Mouse (Mus musculus) CD4-positive, CD25-positive, alpha-beta regulatory T cell, adult 2 months (primary cell): Measurements from ENCODE around the gene Klk9.
A peak's percentile ranks its signal among the peaks of the same experiment; 100 is the strongest.

Experiments
- DNase-seq: peaks from one replicate; pipeline ENCODE4 v3.0.0-alpha.2; 2012; ENCODE audit warnings: low read depth, low spot score

Klk9 gene

DNA sequence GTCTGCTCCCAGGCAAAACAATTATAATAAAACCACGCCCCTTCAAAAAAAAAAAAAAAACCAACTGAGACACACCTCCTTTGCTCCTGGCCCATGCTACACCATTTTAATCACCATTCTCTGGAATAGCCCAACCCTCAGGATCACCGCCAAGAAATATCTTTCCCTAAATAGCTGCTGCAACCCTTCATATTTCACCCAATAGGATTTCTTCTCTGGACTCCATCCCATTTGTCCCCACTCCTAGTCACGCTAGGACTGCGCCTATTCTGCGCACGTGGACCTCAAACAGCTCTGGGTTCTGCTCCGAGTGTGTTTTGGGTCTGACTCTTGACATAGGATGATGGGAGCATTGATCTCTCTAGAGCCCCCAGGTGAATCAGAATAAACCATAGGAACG lies 4.7 kb downstream of the Klk9 start:
- DNase-seq, result no peak

DNA sequence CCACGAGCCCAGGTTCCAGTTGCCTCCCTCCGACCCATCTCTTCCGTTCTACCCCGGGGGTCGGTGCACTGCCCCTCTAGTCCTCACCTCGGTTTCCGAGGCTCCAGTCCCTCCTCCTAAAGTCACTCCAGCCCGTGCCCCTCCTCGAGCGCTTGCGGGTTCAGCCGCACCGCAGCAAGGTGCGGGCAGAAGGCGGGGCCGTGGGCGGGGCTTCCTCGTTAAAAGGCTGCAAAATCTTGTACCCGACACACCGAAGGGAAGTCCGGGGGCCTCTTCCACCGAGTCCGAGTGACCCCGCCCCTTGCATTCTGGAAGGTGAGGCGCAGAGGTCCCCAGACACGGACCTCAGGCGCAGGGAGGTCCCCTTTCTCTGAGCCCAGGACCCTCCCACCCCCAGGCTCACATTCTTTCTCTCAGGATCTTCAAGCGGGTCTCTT lies 5.7 kb downstream of the Klk9 start, which contains the start of gene Klk8:
Klk8 (plus strand) TSS at position 245 of the 437 bp plus-strand sequence.
- DNase-seq, result peak; percentile 74

DNA sequence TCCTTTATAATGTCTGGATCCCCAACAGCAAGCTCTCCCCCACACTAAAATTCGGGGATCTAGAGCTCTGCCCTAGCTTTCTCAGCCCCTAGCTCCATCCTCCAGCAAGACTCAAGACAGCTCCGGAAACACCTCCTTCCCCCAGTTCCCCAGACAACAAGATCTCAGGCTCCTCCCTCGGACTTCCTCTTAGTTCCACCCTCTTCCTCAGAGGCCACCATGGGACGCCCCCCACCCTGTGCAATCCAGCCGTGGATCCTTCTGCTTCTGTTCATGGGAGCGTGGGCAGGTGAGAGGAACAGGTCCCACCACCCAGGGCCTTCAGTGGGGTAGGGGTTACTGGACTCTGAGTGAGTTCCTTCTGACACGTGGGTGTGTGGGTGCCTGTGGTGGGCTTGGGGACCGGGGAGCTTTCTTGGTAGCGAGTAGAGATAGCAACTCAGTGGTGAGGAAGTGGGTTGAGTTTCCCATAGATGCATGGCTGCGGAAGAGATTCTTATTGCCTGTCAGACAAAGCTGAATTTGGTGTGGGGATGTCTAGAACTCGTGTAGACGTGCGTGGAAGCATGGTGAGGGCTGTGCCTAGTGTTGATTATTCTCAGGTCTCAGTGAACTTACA lies 6.3 kb downstream of the Klk9 start:
- DNase-seq, result peak; percentile 62

DNA sequence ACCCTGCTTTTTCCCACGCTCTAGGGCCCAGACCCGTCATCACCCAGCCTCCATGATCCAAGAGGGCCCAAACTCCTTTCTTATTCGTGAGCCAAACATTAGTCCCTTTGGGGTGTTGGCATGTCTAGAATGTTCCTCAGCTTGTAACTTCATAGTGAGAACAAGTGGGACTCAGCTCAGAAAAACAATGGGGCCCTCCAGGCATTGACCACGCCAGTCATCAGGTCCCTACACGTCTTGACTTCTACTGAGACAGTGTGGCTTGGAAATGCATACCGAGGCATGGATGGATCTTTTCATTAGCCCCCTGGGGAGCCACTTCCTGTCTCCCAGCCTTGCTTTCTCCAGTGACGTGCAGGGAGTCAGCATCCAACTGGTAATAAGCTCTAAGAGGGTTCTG lies 8.2 kb downstream of the Klk9 start:
- DNase-seq, result no peak

DNA sequence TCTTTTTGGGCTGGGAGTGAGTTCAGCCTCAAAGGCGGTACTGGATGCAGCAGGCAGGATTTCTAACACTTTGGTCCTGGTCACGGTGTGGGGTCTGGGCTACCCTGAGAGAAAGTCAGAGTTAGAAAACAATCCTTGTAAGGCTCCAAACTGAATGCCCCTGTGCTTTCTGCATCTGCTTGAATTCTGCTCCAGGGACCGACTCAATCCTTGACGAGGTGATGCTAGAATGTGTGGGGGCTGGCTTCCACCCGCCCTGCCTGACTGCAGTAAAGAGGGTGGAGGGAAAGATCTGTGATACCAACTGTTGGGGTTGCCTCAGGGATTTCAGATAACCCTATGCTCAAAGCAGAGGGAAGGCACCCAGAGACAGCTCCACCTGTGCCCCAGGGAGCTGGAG lies 19.3 kb downstream of the Klk9 start, which contains the start of gene Klk7:
Klk7 (plus strand) TSS at position 301 of the 400 bp plus-strand sequence.
- DNase-seq, result no peak

DNA sequence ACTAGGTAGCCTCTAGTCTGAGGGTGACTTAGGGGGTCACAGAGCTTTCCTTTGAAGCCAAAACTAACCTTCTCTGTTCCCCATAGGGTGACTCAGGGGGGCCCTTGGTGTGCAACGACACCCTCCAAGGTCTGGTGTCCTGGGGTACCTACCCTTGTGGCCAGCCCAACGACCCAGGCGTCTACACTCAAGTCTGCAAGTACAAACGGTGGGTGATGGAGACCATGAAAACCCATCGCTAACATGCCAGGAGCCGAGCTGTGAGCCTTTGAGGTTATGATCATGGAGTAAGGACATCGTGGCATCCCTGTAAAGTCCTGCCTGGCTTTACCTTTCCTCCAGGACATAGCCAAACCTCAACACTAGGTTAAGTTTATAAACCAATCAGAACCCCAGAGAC lies 23.5 kb downstream of the Klk9 start:
- no peak for DNase-seq

DNA sequence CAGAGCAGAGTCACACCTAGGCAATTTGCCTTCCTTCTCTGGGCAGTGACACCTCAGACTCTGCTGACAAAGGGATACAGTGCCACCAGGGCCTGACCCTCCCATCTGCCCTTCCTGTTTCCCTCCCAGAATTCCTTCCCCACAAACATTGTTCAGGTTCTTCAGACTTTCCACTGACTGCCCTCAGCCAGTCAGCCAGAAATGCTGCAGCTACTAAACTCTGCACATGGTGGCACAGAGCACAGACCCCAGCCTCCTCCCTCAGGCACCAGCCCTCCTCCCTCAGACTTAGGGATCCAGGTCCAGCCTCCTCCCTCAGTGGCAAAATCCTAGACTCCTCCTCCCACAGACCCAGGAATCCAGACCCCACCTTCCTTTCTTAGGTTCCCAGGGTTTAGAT lies 25.1 kb downstream of the Klk9 start:
- no peak for DNase-seq

DNA sequence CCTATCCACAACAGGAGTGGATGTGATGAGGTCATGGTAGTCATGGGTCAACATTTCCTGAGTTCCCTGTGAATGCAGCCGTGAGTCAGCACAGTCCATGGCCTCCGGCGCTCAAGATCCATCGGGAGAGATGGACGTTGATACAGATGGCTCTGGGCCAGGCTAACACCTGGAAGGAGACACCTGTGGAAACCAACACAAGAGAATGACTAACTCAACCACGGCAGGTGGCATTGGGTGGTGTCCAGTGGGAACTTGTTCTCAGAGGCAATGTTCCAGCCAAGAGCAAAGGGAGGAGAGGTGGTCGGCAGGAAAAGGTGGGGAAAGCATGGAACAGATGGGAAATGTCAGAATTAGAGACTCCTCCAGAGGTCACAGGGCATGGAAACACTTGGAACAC lies 29.9 kb downstream of the Klk9 start:
- DNase-seq, result no peak

DNA sequence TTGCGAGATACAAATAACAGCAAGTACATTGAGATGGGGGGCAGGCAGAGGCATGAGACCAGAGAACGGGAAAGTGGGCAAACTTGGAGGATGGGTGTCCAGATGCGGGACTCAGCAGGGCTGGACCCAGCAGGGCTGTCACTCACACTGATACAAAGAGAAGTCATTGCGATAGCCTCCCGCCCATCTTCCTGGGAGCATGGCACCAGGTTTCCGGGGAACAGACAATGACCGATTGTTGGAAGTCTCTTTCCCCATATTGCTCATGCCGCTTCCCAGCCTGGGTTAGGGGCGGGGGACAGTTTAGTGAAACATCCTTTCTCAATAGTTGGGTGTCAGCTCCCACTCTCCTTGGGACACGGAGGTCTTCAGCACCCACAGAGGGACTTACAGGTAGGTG lies 32.5 kb downstream of the Klk9 start, which contains the start of gene Klk6:
Klk6 (plus strand) TSS at position 301 of the 400 bp plus-strand sequence.
- no peak for DNase-seq

DNA sequence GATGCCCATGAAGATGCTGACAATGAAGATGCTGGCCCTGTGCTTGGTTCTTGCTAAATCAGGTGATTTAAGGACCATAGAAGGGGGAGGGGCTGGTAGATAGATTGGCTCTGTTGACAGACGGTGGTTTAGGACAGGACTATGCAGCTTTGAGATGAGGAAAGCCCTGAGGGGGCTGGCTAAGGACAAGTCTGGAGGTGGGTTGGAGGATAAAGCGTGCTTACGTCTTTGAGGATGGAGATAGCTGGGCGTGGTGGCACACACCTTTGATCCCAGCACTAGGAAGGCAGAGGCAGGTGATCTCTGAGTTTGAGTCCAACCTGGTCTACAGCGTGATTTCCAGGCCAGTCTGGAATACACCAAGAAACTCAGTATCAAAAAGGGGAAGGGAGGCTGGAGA lies 34.4 kb downstream of the Klk9 start:
- no peak for DNase-seq

DNA sequence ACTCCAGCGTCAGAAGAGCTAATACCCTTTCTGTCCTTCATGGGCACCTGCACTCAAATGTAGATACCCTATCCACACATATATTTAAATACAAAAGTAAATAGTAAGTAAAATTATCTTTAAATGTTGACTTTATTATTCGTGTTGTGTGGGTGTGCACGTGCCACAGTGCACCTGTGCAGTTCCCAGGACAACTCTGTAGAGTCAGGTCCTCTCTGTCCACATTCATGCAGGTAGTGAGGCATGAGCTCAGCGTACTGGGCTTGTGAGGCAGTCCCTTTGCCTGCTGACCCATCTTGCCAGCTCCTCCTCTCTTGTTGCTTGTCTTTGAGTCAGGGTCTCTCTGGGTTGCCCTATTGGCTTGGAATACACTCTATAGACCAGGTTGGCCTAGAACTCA lies 36.0 kb downstream of the Klk9 start:
- no peak for DNase-seq

DNA sequence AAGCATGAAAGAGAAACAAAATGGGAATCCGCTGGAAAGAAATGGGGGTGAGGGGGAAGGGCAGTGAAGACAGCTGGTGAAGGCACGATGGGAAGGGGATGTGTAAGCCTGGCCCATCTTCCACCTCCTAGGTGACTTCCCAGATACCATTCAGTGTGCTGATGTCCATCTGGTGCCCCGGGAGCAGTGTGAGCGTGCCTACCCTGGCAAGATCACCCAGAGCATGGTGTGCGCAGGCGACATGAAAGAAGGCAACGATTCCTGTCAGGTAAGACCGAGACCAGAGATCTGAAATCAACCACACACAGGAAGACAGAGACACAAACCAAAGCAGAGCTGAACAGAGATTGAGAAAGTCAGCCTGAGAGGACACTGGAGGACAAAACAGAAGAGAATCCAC lies 37.3 kb downstream of the Klk9 start:
- DNase-seq, result no peak

DNA sequence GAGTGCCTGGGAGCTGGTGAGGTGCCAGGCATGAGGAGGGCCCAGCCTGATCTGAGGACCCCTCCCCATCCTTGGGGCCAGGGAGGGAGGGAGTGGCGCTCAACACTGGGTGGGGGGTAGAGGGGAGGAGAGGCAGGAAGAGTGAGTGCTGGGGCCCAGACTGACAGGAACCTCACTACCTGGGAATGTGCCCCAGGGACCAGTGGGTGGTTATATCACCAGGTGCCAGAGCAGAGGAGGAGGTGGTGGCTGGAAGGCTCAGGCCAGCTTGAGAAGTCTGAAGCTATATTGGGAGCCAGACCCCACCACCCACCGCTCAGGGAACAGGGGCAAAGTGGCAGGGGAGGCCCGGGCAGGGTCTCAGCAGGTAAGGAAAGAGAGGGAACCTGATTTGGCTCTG lies 50.0 kb downstream of the Klk9 start, which contains the start of gene Klk5:
Klk5 (plus strand) TSS at position 271 of the 400 bp plus-strand sequence.
- no peak for DNase-seq

DNA sequence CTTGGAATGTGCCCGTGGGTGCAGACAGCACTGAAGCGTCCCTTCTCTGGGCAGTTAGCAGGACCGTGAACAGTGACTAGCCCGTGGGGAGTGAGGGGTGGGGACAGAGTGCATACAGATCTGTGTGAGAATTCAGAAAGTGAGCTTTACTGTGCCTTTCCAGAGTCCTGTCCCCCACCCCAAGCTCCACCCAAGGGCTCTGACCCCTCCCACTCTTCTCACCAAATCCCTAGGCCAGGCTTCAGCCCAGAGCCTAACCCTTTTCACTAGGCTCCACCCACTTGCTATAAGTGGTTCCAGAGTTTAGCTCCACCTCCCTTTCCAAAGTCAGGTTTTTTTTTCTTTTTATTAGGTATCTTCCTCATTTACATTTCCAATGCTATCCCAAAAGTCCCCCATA lies 52.1 kb downstream of the Klk9 start:
- DNase-seq, result no peak
